Mouse (Mus musculus) kidney, adult 2 months (tissue): ENCODE measurements at regions not wholly inside any gene's neighbourhood (a gene's known extent, or its start where the extent isn't known, plus 50 kb on each side); places are given as distances from the start of the nearest gene placed in this dataset.

Experiments used
- CTCF ChIP-seq: fragments of 200-500 bp; conservative IDR thresholded peaks from 2 replicates; pipeline ENCODE4 v1.5.1; 2011; ENCODE audit warnings: low read depth, mild to moderate bottlenecking, control low read depth, low read length, moderate library complexity, mixed read lengths; ENCODE audit not compliant: insufficient read depth, insufficient read length
- POLR2A ChIP-seq: fragments of 200-500 bp; IDR thresholded peaks from one replicate; pipeline ENCODE4 v1.6.1; 2011; ENCODE audit warnings: low read depth, low read length, control low read depth

- TF ChIP-seq POLR2A, result no peak
- no peak for TF ChIP-seq CTCF
Observed at GRCm38 (mm10) chr3:128337508-128337907, 441.4 kb upstream of the Fam241a start.
